Mouse (Mus musculus) embryonic stem cell, embryonic (primary cell): ENCODE results near the gene C5ar2.
"Not testable (repeated sequence)": the region's sequence is repeated elsewhere in the genome, so short reads cannot be mapped to it uniquely, and the experiment has no call there.

Experiments used
- CTCF ChIA-PET, 4 experiments: fragments of 300-600 bp in 2 of 4; fragments of 350-600 bp in 2 of 4; sonication (Branson Sonifier 250); formaldehyde crosslinking; loops; one replicate each; lab custom pipeline; 2022; ENCODE audit warnings: inconsistent platforms in 2 of 4; lab: Charles Lee
- POLR2A ChIA-PET, 4 experiments: fragments of 300-600 bp in 2 of 4; fragments of 350-600 bp in 2 of 4; sonication (Branson Sonifier 250); formaldehyde crosslinking; loops; one replicate each; lab custom pipeline; 2022; ENCODE audit warnings: antibody characterized with exemption in 4 of 4, inconsistent platforms in 1 of 4; lab: Charles Lee

Gene C5ar2

GRCm38 (mm10) chr7:16266593-16266992 lies 22.6 kb upstream of the C5ar2 start:
- ChIA-PET CTCF (interaction anchor here in 2 of 4 experiments (0.7 to 1.3 kb wide), 2 partner anchors 31 to 213 kb away, joined by 3 read pairs; no protein-coding TSS in a partner anchor), POLR2A (interaction anchor here in 1 of 4 experiments (0.6 kb wide), 1 partner anchor 629 kb away, joined by 3 read pairs; no protein-coding TSS in a partner anchor)

- ChIA-PET POLR2A (interaction anchor here in 1 of 4 experiments (0.6 kb wide), 1 partner anchor 45 kb away, joined by 3 read pairs; no protein-coding TSS in a partner anchor), CTCF (interaction anchor here in 1 of 4 experiments (0.7 to 1.3 kb wide), 4 partner anchors 31 to 345 kb away, joined by 3 read pairs; no protein-coding TSS in a partner anchor)
Observed at GRCm38 (mm10) chr7:16265856-16266255, 21.9 kb upstream of the C5ar2 start.

GRCm38 (mm10) chr7:16263843-16264242 lies 19.9 kb upstream of the C5ar2 start:
- ChIA-PET POLR2A (interaction anchor here in 3 of 4 experiments (0.7 to 2.5 kb wide), 6 partner anchors 9 to 216 kb away, joined by 3 to 19 read pairs (median 7); partner anchors contain the start of genes Inafm1 (in 2 of the 3), Bicra (in 1 of the 3), Meis3 (in 1 of the 3) and Sae1 (in 1 of the 3)), CTCF (interaction anchor here (0.6 to 2.6 kb wide), 39 partner anchors 9 to 354 kb away, joined by 3 to 36 read pairs (median 5); partner anchors contain the start of genes Inafm1 (in 3 of the 4), Bicra (in 1 of the 4), Meis3 (in 1 of the 4) and Napa (in 1 of the 4))

GRCm38 (mm10) chr7:16263015-16263787 lies 19.2 kb upstream of the C5ar2 start:
- ChIA-PET POLR2A (interaction anchor here (0.6 to 2.5 kb wide), 22 partner anchors 10 to 424 kb away, joined by 3 to 19 read pairs (median 4); partner anchors contain the start of genes Inafm1 (in 2 of the 4), Bicra (in 1 of the 4), Meis3 (in 1 of the 4) and Obox6 (in 1 of the 4)), CTCF (interaction anchor here (0.5 to 2.6 kb wide), 129 partner anchors 9 to 639 kb away, joined by 3 to 36 read pairs (median 4); partner anchors contain the start of genes Inafm1 (in 4 of the 4), Napa (in 3 of the 4), Meis3 (in 2 of the 4) and Bicra (in 1 of the 4))

- ChIA-PET POLR2A (interaction anchor here in 2 of 4 experiments (0.7 to 1.1 kb wide), 2 partner anchors 10 to 12 kb away, joined by 3 to 4 read pairs; partner anchors contain the start of gene Inafm1 (in 1 of the 2)), CTCF (interaction anchor here in 3 of 4 experiments (0.7 to 0.9 kb wide), 5 partner anchors 12 to 401 kb away, joined by 3 to 6 read pairs (median 4); partner anchors contain the start of gene Inafm1 (in 1 of the 3))
Observed at GRCm38 (mm10) chr7:16261097-16261496, 17.1 kb upstream of the C5ar2 start.

GRCm38 (mm10) chr7:16259110-16259590 lies 15.2 kb upstream of the C5ar2 start, which contains the start of gene C5ar1:
C5ar1 (minus strand) TSS chr7:16259540.
- ChIA-PET CTCF (interaction anchor here in 1 of 4 experiments (0.6 kb wide), 1 partner anchor 9 kb away, joined by 3 read pairs; no protein-coding TSS in a partner anchor), POLR2A (no interaction called here)

GRCm38 (mm10) chr7:16257830-16258229 lies 13.9 kb upstream of the C5ar2 start:
- POLR2A ChIA-PET, result interaction anchor here in 1 of 4 experiments (0.7 to 0.8 kb wide), 2 partner anchors 9 to 193 kb away, joined by 3 to 5 read pairs; no protein-coding TSS in a partner anchor
- CTCF ChIA-PET, result interaction anchor here in 1 of 4 experiments (0.7 kb wide), 1 partner anchor 242 kb away, joined by 15 read pairs; no protein-coding TSS in a partner anchor

GRCm38 (mm10) chr7:16255963-16256362 lies 12.0 kb upstream of the C5ar2 start:
- CTCF ChIA-PET, result interaction anchor here in 1 of 4 experiments (0.6 kb wide), 1 partner anchor 269 kb away, joined by 3 read pairs; no protein-coding TSS in a partner anchor
- POLR2A ChIA-PET, result not testable (repeated sequence)

- ChIA-PET POLR2A (no interaction called here), CTCF (no interaction called here)
Observed at GRCm38 (mm10) chr7:16254195-16254594, 10.2 kb upstream of the C5ar2 start.

- CTCF ChIA-PET, result interaction anchor here in 1 of 4 experiments (0.9 to 1.0 kb wide), 2 partner anchors 12 to 98 kb away, joined by 3 read pairs; no protein-coding TSS in a partner anchor
- POLR2A ChIA-PET, result interaction anchor here in 1 of 4 experiments (0.6 to 1.0 kb wide), 3 partner anchors 10 to 917 kb away, joined by 3 read pairs; no protein-coding TSS in a partner anchor
Observed at GRCm38 (mm10) chr7:16250687-16251086, 6.7 kb upstream of the C5ar2 start.

GRCm38 (mm10) chr7:16245958-16246357 lies 2.0 kb upstream of the C5ar2 start:
- CTCF ChIA-PET, result interaction anchor here in 2 of 4 experiments (0.6 to 1.5 kb wide), 6 partner anchors 17 to 770 kb away, joined by 3 to 8 read pairs (median 3); partner anchors contain the start of genes Napa (in 1 of the 2) and Zc3h4 (in 1 of the 2)
- POLR2A ChIA-PET, result interaction anchor here in 1 of 4 experiments (0.7 kb wide), 1 partner anchor 40 kb away, joined by 3 read pairs; no protein-coding TSS in a partner anchor

GRCm38 (mm10) chr7:16242198-16242597 lies 1.8 kb downstream of the C5ar2 start:
- CTCF ChIA-PET, result no interaction called here
- POLR2A ChIA-PET, result interaction anchor here in 1 of 4 experiments (0.6 kb wide), 2 partner anchors 40 to 53 kb away, joined by 3 read pairs; no protein-coding TSS in a partner anchor

- CTCF ChIA-PET, result interaction anchor here in 1 of 4 experiments (1.1 kb wide), 1 partner anchor 21 kb away, joined by 4 read pairs; no protein-coding TSS in a partner anchor
- POLR2A ChIA-PET, result interaction anchor here in 1 of 4 experiments (0.6 kb wide), 2 partner anchors 40 to 54 kb away, joined by 3 read pairs; no protein-coding TSS in a partner anchor
Observed at GRCm38 (mm10) chr7:16241787-16242186, 2.2 kb downstream of the C5ar2 start.

- POLR2A ChIA-PET, result interaction anchor here in 1 of 4 experiments (1.2 kb wide), 1 partner anchor 9 kb away, joined by 3 read pairs; no protein-coding TSS in a partner anchor
- CTCF ChIA-PET, result interaction anchor here in 2 of 4 experiments (1.1 to 1.5 kb wide), 3 partner anchors 22 to 65 kb away, joined by 4 read pairs; partner anchors contain the start of gene Meis3 (in 1 of the 2)
Observed at GRCm38 (mm10) chr7:16240978-16241303, 3.0 kb downstream of the C5ar2 start.

- ChIA-PET CTCF (interaction anchor here in 3 of 4 experiments (0.6 to 1.5 kb wide), 4 partner anchors 20 to 244 kb away, joined by 3 to 6 read pairs (median 4); partner anchors contain the start of gene Meis3 (in 1 of the 3)), POLR2A (interaction anchor here in 2 of 4 experiments (0.7 to 1.2 kb wide), 3 partner anchors 10 to 533 kb away, joined by 3 read pairs; no protein-coding TSS in a partner anchor)
Observed at GRCm38 (mm10) chr7:16240281-16240977, 3.5 kb downstream of the C5ar2 start.

- CTCF ChIA-PET, result interaction anchor here in 3 of 4 experiments (0.5 to 1.5 kb wide), 5 partner anchors 21 to 826 kb away, joined by 3 to 6 read pairs (median 4); partner anchors contain the start of gene Meis3 (in 1 of the 3)
- POLR2A ChIA-PET, result interaction anchor here in 3 of 4 experiments (0.5 to 1.2 kb wide), 5 partner anchors 10 to 78 kb away, joined by 3 to 6 read pairs (median 4); partner anchors contain the start of gene Dhx34 (in 1 of the 3)
Observed at GRCm38 (mm10) chr7:16239554-16239997, 4.4 kb downstream of the C5ar2 start.
